Mouse (Mus musculus) lung, embryonic 16.5 days (tissue): Measurements from ENCODE around the gene Thy1. TPM values are rescaled to one million over a fixed set of nuclear protein-coding genes. Genes with fewer than 3 reads are reported as not detected.

ENCODE experiments used
- ATAC-seq: fragments of 200-750 bp; cut with Nextera tagmentation; 2 replicates; pipeline ENCODE4 v1.8.0; 2017; ENCODE audit warnings: low read depth, mild to moderate bottlenecking, moderate library complexity
- H3K27ac ChIP-seq: fragments of 300-500 bp; sonication (generic); 2 replicates; pipeline ENCODE4 v1.5.1; 2014; ENCODE audit warnings: mild to moderate bottlenecking, control low read depth, low read length
- H3K27me3 ChIP-seq: fragments of 300-500 bp; sonication (generic); 2 replicates; pipeline ENCODE4 v1.6.1; 2014; ENCODE audit warnings: low read depth, low read length, mixed read lengths; ENCODE audit not compliant: control insufficient read depth, insufficient read depth
- H3K36me3 ChIP-seq: fragments of 300-500 bp; sonication (generic); 2 replicates; pipeline ENCODE4 v1.6.1; 2014; ENCODE audit warnings: low read length; ENCODE audit not compliant: control insufficient read depth, insufficient read depth
- H3K4me1 ChIP-seq: fragments of 300-500 bp; sonication (generic); replicated peaks from 2 replicates; pipeline ENCODE4 v1.6.1; 2014; ENCODE audit warnings: low read length, mixed read lengths; ENCODE audit not compliant: control insufficient read depth, insufficient read depth
- H3K4me2 ChIP-seq: fragments of 300-500 bp; sonication (generic); 2 replicates; pipeline ENCODE4 v1.6.1; 2014; ENCODE audit warnings: low read depth, low read length, control low read depth
- H3K4me3 ChIP-seq: fragments of 300-500 bp; sonication (generic); 2 replicates; pipeline ENCODE4 v1.5.1; 2014; ENCODE audit warnings: mild to moderate bottlenecking, low read length, control low read depth
- H3K9ac ChIP-seq: fragments of 300-500 bp; sonication (generic); 2 replicates; pipeline ENCODE4 v1.6.1; 2014; ENCODE audit warnings: low read length, control low read depth
- H3K9me3 ChIP-seq: fragments of 300-500 bp; sonication (generic); 2 replicates; pipeline ENCODE4 v1.6.1; 2016; ENCODE audit warnings: low read length; ENCODE audit not compliant: control insufficient read depth
- WGBS: fragments of 180-500 bp; shearing (Covaris S2); extraction: QIAGEN DNeasy Blood & Tissue Kit; methylation state at CpG from one replicate; pipeline ENCODE4 v1.1.7; 2014; 5-methylcytosine and 5-hydroxymethylcytosine counted together
- polyA plus RNA-seq: library from polyadenylated mRNA; unstranded; fragments of >200 nt; fragmentation: Nextera tagmentation; extraction: Ambion mirVana; gene quantifications from 2 replicates; pipeline ENCODE4 v1.2.1, GENCODE M21; 2015

The Thy1 gene
- polyA plus RNA-seq, 1 experiment from 2014 or later: 2.4 TPM

DNA sequence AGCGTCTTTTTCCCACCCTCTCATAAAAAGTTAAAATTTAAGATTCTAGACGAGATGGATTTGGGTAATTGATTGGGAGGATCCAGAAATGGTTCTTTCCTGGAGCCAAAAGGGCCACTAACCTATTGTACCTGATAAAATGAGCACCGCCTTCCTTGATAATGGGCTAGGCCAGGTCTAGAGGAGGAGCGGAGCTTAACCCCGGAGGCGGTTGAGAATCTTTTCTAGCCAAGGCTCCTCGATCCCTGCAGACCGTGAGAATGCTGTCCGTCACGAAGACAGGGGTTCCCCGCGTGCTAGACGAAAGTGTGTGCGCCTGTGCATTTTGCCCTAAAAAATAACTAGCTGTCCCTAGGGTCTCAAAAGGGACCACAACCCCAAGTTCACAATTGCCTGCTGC, 41.1 kb downstream of the Thy1 start:
- Histone ChIP-seq H3K36me3 (no peaks in the 10 kb centered on the region), H3K27me3 (peaks cover 18% of the 10 kb centered on the region), H3K4me3 (peak overlapping the region; percentile 65), H3K4me1 (peaks cover 35% of the 10 kb centered on the region), H3K9me3 (no peaks in the 10 kb centered on the region), H3K9ac (peak overlapping the region; percentile 82), H3K4me2 (peak overlapping the region; percentile 99), H3K27ac (peak overlapping the region; percentile 7; the same call in 1 of the 2 replicates)
- peak; percentile 11; the same call in 1 of the 2 replicates for ATAC-seq
- 1% methylated on average over 14 of the region's 14 CpGs for WGBS

GRCm38 (mm10) chr9:44084659-44085229, 41.6 kb downstream of the Thy1 start:
- Histone ChIP-seq H3K27ac (no peak overlapping the region), H3K9me3 (no peaks in the 10 kb centered on the region), H3K36me3 (no peaks in the 10 kb centered on the region), H3K4me3 (peak overlapping the region; percentile 65), H3K4me1 (peaks cover 32% of the 10 kb centered on the region), H3K9ac (peak overlapping the region; percentile 82), H3K4me2 (peak overlapping the region; percentile 99), H3K27me3 (peaks cover 18% of the 10 kb centered on the region)
- under 1% methylated on average over 60 of the region's 62 CpGs for WGBS
- peak; percentile 87 for ATAC-seq

DNA sequence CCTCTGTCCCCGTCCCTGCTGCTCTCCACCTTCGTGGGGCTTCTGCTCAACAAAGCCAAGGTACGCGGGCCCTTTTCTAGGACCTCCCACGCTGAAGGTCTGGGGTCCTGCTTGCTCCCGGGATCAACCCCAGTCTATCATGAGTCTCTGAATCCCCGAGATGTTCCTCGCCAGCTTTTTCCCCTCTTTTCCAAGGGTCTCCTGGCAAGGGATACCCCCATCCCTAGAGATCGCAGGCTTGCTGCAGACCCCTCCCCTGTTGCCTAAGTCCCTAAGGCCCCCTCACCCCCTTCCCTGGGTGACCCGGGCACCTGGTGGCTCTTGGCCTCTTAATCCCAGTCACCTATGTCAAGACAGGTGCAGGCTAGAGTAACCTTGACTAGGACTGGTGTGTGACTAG, 42.1 kb downstream of the Thy1 start:
- peak overlapping the region; percentile 65 for H3K4me3 ChIP-seq
- no peak overlapping the region for H3K27ac ChIP-seq
- ATAC-seq: peak; percentile 31; the same call in 1 of the 2 replicates
- 6% methylated on average over 10 of the region's 10 CpGs for WGBS
- H3K9ac ChIP-seq: peak overlapping the region; percentile 82
- H3K4me1 ChIP-seq: peaks cover 32% of the 10 kb centered on the region
- H3K9me3 ChIP-seq: no peaks in the 10 kb centered on the region
- peaks cover 18% of the 10 kb centered on the region for H3K27me3 ChIP-seq
- peak overlapping the region; percentile 99 for H3K4me2 ChIP-seq
- H3K36me3 ChIP-seq: no peaks in the 10 kb centered on the region

GRCm38 (mm10) chr9:44085741-44086665, 42.8 kb downstream of the Thy1 start:
- no peak overlapping the region; the same call in 1 of the 2 replicates for H3K4me3 ChIP-seq
- H3K27ac ChIP-seq: no peak overlapping the region
- H3K4me2 ChIP-seq: peak overlapping the region; percentile 99; the same call in 1 of the 2 replicates
- peaks cover 18% of the 10 kb centered on the region for H3K27me3 ChIP-seq
- no peaks in the 10 kb centered on the region for H3K36me3 ChIP-seq
- peaks cover 32% of the 10 kb centered on the region for H3K4me1 ChIP-seq
- WGBS: 61% methylated on average over 14 of the region's 15 CpGs
- no peaks in the 10 kb centered on the region for H3K9me3 ChIP-seq
- H3K9ac ChIP-seq: no peak overlapping the region
- no peak for ATAC-seq

- peaks cover 32% of the 10 kb centered on the region for H3K4me1 ChIP-seq
- no peak for ATAC-seq
- no peaks in the 10 kb centered on the region for H3K9me3 ChIP-seq
- 40% methylated on average over 10 of the region's 10 CpGs for WGBS
- H3K9ac ChIP-seq: no peak overlapping the region
- no peaks in the 10 kb centered on the region for H3K36me3 ChIP-seq
- H3K4me2 ChIP-seq: no peak overlapping the region
- peaks cover 18% of the 10 kb centered on the region for H3K27me3 ChIP-seq
- H3K27ac ChIP-seq: no peak overlapping the region
- no peak overlapping the region for H3K4me3 ChIP-seq
Measured at GRCm38 (mm10) chr9:44086960-44087359, 43.8 kb downstream of the Thy1 start.

GRCm38 (mm10) chr9:44087761-44088455, 44.7 kb downstream of the Thy1 start:
- H3K36me3 ChIP-seq: no peaks in the 10 kb centered on the region
- no peak for ATAC-seq
- H3K27me3 ChIP-seq: peaks cover 16% of the 10 kb centered on the region
- H3K4me1 ChIP-seq: peaks cover 32% of the 10 kb centered on the region
- no peak overlapping the region for H3K4me2 ChIP-seq
- H3K27ac ChIP-seq: no peak overlapping the region
- no peaks in the 10 kb centered on the region for H3K9me3 ChIP-seq
- H3K4me3 ChIP-seq: no peak overlapping the region
- 8% methylated on average over 15 of the region's 15 CpGs for WGBS
- H3K9ac ChIP-seq: no peak overlapping the region

DNA sequence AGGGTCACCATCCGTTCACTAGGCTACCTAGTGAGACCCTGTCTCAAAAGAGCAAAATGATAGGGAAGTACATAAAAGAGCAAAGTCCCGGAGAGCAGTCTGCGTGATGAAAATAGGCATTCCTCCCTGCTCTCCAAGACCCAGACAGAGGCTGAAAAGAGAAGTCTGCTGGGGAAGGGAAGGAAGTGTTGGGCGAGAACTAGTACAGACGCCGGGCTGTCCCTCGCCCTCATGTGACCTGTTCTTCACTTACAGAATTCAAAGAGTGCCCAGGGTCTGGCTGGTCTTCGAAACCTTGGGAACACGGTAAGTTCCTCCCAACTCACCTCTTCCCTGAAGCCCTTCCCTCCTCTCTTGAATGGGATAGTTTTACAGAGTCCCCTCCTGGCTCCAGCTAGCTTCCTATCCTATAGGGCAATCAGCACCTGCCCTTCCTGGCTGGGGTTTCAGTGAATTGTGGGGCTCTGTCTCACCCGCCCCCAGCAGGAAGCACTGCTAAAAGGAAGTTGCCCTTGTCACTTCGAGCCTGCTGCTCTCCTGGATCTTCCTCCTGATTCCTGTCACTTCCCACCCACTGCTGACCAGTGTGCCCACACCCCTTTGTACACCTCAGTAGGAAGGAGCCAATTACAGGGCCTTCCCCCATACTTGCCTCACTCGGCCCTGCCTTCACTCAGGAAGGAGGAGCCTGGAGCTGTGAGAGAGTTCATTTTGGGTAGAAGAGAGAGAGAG, 45.9 kb downstream of the Thy1 start:
- no peak for ATAC-seq
- no peak overlapping the region for H3K4me3 ChIP-seq
- no peak overlapping the region for H3K4me2 ChIP-seq
- no peak overlapping the region for H3K27ac ChIP-seq
- no peaks in the 10 kb centered on the region for H3K9me3 ChIP-seq
- WGBS: 50% methylated on average over 12 of the region's 12 CpGs
- no peak overlapping the region for H3K9ac ChIP-seq
- no peaks in the 10 kb centered on the region for H3K36me3 ChIP-seq
- H3K4me1 ChIP-seq: peaks cover 26% of the 10 kb centered on the region
- H3K27me3 ChIP-seq: peaks cover 10% of the 10 kb centered on the region

DNA sequence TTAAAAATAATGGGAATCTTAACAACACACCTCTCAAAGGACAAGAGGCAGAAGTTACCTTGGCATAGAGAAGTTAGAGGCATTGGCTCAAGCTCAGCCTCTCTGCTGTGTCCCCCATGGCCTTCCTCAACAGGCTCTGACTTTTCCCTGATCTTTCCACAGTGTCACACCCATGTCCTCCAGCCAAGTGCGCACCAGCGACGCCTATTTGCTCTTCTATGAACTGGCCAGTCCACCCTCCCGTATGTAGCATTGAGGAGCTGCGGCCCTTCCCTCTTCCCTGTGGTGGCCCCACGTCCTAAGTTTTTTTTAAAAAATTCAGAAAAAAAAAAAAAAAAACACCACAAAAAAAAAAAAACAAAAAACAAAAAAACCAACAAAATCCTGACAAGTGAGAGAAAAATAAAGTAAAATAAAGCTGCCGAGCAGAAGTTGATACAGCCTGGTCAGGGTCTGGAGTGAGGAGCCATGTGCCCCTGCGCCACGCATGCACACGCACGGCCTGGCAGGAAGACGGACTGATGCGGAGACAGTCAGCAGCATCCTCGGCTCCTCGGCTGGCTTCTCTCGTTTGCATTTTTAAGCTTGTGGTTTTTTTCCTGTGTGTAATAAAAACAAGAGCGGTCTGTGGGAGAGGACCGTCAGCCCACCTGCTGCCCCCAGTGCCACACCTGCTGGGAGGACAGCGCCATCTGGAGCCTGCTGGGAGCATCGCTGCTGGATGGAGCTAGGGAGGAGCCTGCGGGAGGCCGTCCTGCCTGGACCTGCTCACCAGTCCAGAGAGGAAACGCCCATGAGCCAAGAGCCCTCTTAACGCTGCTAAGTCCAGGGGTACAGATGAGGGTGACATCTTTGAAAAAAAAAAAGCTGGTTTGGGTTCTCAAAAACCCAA, 50.7 kb downstream of the Thy1 start:
- H3K4me1 ChIP-seq: peaks cover 7% of the 10 kb centered on the region
- H3K27ac ChIP-seq: no peak overlapping the region

More for the DNA sequence above, 50.7 kb downstream of the Thy1 start:
- H3K36me3 ChIP-seq: no peaks in the 10 kb centered on the region
- H3K4me3 ChIP-seq: no peak overlapping the region
- no peak overlapping the region for H3K9ac ChIP-seq
- no peak overlapping the region for H3K4me2 ChIP-seq
- H3K27me3 ChIP-seq: no peaks in the 10 kb centered on the region
- ATAC-seq: peak; percentile 62
- WGBS: 38% methylated on average over 24 of the region's 24 CpGs
- no peaks in the 10 kb centered on the region for H3K9me3 ChIP-seq
